Mouse (Mus musculus) embryonic facial prominence, embryonic 10.5 days (tissue): ENCODE results near the gene Gm7347. TPM values are rescaled to one million over a fixed set of nuclear protein-coding genes. Genes with fewer than 3 reads are reported as not detected.
A peak's percentile ranks its signal among the peaks of the same experiment; 100 is the strongest.
"Not testable (repeated sequence)": the region's sequence is repeated elsewhere in the genome, so short reads cannot be mapped to it uniquely, and the experiment has no call there.

Experiments used
- DNase-seq: peaks from one replicate; pipeline ENCODE4 v3.0.0-alpha.2; 2017; ENCODE audit warnings: low spot score
- H3K27ac ChIP-seq: fragments of 300-500 bp; sonication (generic); replicated peaks from 2 replicates; pipeline ENCODE4 v1.5.1; 2016; ENCODE audit warnings: mild to moderate bottlenecking
- H3K27me3 ChIP-seq: fragments of 300-500 bp; sonication (generic); replicated peaks from 2 replicates; pipeline ENCODE4 v1.6.1; 2016; ENCODE audit warnings: low read depth, mild to moderate bottlenecking; ENCODE audit not compliant: poor library complexity, severe bottlenecking
- H3K36me3 ChIP-seq: fragments of 300-500 bp; sonication (generic); replicated peaks from 2 replicates; pipeline ENCODE4 v1.6.1; 2016; ENCODE audit warnings: mild to moderate bottlenecking, moderate library complexity
- H3K4me1 ChIP-seq: fragments of 300-500 bp; sonication (generic); 2 replicates; pipeline ENCODE4 v1.6.1; 2016
- H3K4me3 ChIP-seq: fragments of 300-500 bp; sonication (generic); 2 replicates; pipeline ENCODE4 v1.5.1; 2016; ENCODE audit warnings: mild to moderate bottlenecking, moderate library complexity
- H3K9me3 ChIP-seq: fragments of 300-500 bp; sonication (generic); 2 replicates; pipeline ENCODE4 v1.6.1; 2016; ENCODE audit warnings: mild to moderate bottlenecking
- WGBS: fragments of 180-500 bp; shearing (Covaris S2); methylation state at CpG from one replicate; pipeline ENCODE4 v1.1.7; 2016; 5-methylcytosine and 5-hydroxymethylcytosine counted together
- polyA plus RNA-seq: library from polyadenylated mRNA; unstranded; fragments of >200 nt; fragmentation: Nextera tagmentation; extraction: Ambion mirVana; gene quantifications from 2 replicates; pipeline ENCODE4 v1.2.1, GENCODE M21; 2016

Gm7347 gene
- polyA plus RNA-seq = not detected in 2 replicates

GRCm38 (mm10) chr5:26058481-26058880 is at the start of gene Gm7347:
Gene Gm7347 (minus strand): TSS chr5:26058581.
- no CpG with 5 or more reads among the region's 2 CpGs for WGBS
- not testable (repeated sequence) for H3K27me3 ChIP-seq, H3K36me3 ChIP-seq, H3K27ac ChIP-seq, DNase-seq, H3K4me1 ChIP-seq, H3K9me3 ChIP-seq, H3K4me3 ChIP-seq

GRCm38 (mm10) chr5:26105262-26105661 is 46.9 kb upstream of the Gm7347 start, which contains the start of gene 5031410I06Rik:
Gene 5031410I06Rik (minus strand): TSS chr5:26105362.
- H3K9me3 ChIP-seq, H3K27me3 ChIP-seq, H3K4me3 ChIP-seq, H3K4me1 ChIP-seq, H3K36me3 ChIP-seq, DNase-seq, H3K27ac ChIP-seq: not testable (repeated sequence)
- no CpG with 5 or more reads among the region's 3 CpGs for WGBS

GRCm38 (mm10) chr5:26089191-26089590 is 30.8 kb upstream of the Gm7347 start, which contains the start of gene Gm10471:
Gene Gm10471 (minus strand): TSS chr5:26089291.
- WGBS = 68% methylated on average over 1 of the region's 1 CpGs
- H3K27me3 ChIP-seq, DNase-seq, H3K9me3 ChIP-seq, H3K27ac ChIP-seq, H3K36me3 ChIP-seq, H3K4me1 ChIP-seq, H3K4me3 ChIP-seq: not testable (repeated sequence)

- not testable (repeated sequence) for H3K4me1 ChIP-seq, DNase-seq, H3K4me3 ChIP-seq, H3K27ac ChIP-seq, H3K27me3 ChIP-seq, H3K9me3 ChIP-seq, H3K36me3 ChIP-seq
Measured at GRCm38 (mm10) chr5:26079023-26079422, 20.6 kb upstream of the Gm7347 start.

GRCm38 (mm10) chr5:26070716-26071115 is 12.3 kb upstream of the Gm7347 start:
- Histone ChIP-seq H3K9me3 (peaks cover 7% of the 10 kb centered on the region; the same call in 1 of the 2 replicates), H3K27me3 (no peaks in the 10 kb centered on the region), H3K4me1 (no peaks in the 10 kb centered on the region), H3K36me3 (no peaks in the 10 kb centered on the region), H3K27ac (no peak overlapping the region), H3K4me3 (no peak overlapping the region)
- DNase-seq = peak; percentile 6
- 87% methylated on average over 24 of the region's 24 CpGs for WGBS

- not testable (repeated sequence) for H3K27me3 ChIP-seq, H3K36me3 ChIP-seq, H3K27ac ChIP-seq, H3K9me3 ChIP-seq, H3K4me3 ChIP-seq, H3K4me1 ChIP-seq, DNase-seq
- 84% methylated on average over 2 of the region's 2 CpGs for WGBS
Measured at GRCm38 (mm10) chr5:26039458-26039857, 18.9 kb downstream of the Gm7347 start, which contains the start of gene Speer4a. Gene Speer4a (minus strand): TSS chr5:26039558.

- not testable (repeated sequence) for H3K4me1 ChIP-seq, H3K4me3 ChIP-seq, H3K36me3 ChIP-seq, DNase-seq, H3K27ac ChIP-seq, H3K9me3 ChIP-seq, H3K27me3 ChIP-seq
- no CpG with 5 or more reads among the region's 3 CpGs for WGBS
Measured at GRCm38 (mm10) chr5:26022816-26023215, 35.6 kb downstream of the Gm7347 start, which contains the start of gene Gm5862. Gene Gm5862 (minus strand): TSS chr5:26022916.

GRCm38 (mm10) chr5:26007697-26008096 is 50.7 kb downstream of the Gm7347 start:
- not testable (repeated sequence) for H3K36me3 ChIP-seq, H3K4me3 ChIP-seq, H3K27ac ChIP-seq, H3K4me1 ChIP-seq, DNase-seq, H3K9me3 ChIP-seq
- WGBS = 72% methylated on average over 7 of the region's 7 CpGs
- peaks cover 16% of the 10 kb centered on the region for H3K27me3 ChIP-seq

- not testable (repeated sequence) for H3K36me3 ChIP-seq, H3K4me1 ChIP-seq, H3K9me3 ChIP-seq, H3K27ac ChIP-seq
- Histone ChIP-seq H3K27me3 (peaks cover 16% of the 10 kb centered on the region), H3K4me3 (peak overlapping the region; percentile 47)
- 17% methylated on average over 45 of the region's 45 CpGs for WGBS
- DNase-seq = peak; percentile 64
Measured at GRCm38 (mm10) chr5:26006937-26007695, 51.3 kb downstream of the Gm7347 start.

GRCm38 (mm10) chr5:26004698-26005097 is 53.7 kb downstream of the Gm7347 start, which contains the start of gene Gm1979:
Gene Gm1979 (minus strand): TSS chr5:26004798.
- not testable (repeated sequence) for H3K9me3 ChIP-seq, DNase-seq, H3K4me1 ChIP-seq, H3K27ac ChIP-seq, H3K36me3 ChIP-seq, H3K4me3 ChIP-seq
- peaks cover 16% of the 10 kb centered on the region for H3K27me3 ChIP-seq
- WGBS = 95% methylated on average over 1 of the region's 2 CpGs

Other genes with a start within 250 kb of the Gm7347 start
- gene Gm21663, start 116.2 kb downstream of the Gm7347 start, polyA plus RNA-seq = not detected in 2 replicates
- gene Gm21671, start 104.2 kb downstream of the Gm7347 start, polyA plus RNA-seq = not detected in 2 replicates
- gene Gm21680, start 85.9 kb downstream of the Gm7347 start, polyA plus RNA-seq = 0.09 and 0.13 TPM in 2 replicates
- gene Gm21698, start 69.9 kb downstream of the Gm7347 start, polyA plus RNA-seq = 0.09 and 0.12 TPM in 2 replicates
- gene Gm1979, start 53.8 kb downstream of the Gm7347 start, polyA plus RNA-seq = 0.09 TPM in 1 of 2 replicates, not detected in the other
- 0.09 TPM in 1 of 2 replicates, not detected in the other for gene Gm5862, start 35.7 kb downstream of the Gm7347 start, polyA plus RNA-seq
- 0.11 and 0.19 TPM in 2 replicates for gene Speer4a, start 19.0 kb downstream of the Gm7347 start, polyA plus RNA-seq
- gene Gm10471, start 30.7 kb upstream of the Gm7347 start, polyA plus RNA-seq = not detected in 2 replicates
- gene 5031410I06Rik, start 46.8 kb upstream of the Gm7347 start, polyA plus RNA-seq = 0.09 and 0.16 TPM in 2 replicates
- 0.06 TPM in 1 of 2 replicates, not detected in the other for gene Gm10220, start 62.8 kb upstream of the Gm7347 start, polyA plus RNA-seq
- gene Gm7361, start 199.1 kb upstream of the Gm7347 start, polyA plus RNA-seq = not detected in 2 replicates